Mouse (Mus musculus) liver, adult 10 weeks (tissue): ENCODE measurements around the gene Fam177a. TPM values are rescaled to one million over a fixed set of nuclear protein-coding genes. Genes with fewer than 3 reads are reported as not detected.

Experiments
- polyA plus RNA-seq: library from polyadenylated mRNA; stranded (reverse); fragments of 350-450 nt; fragmentation: Illumina TruSeq; extraction: RNeasy Lipid Tissue Mini Kit (QIAGEN cat#74804); gene quantifications from one replicate; pipeline ENCODE4 v1.2.3, GENCODE M21; 2014; ENCODE audit warnings: low read depth, low replicate concordance

Gene Fam177a
- not detected for polyA plus RNA-seq

DNA sequence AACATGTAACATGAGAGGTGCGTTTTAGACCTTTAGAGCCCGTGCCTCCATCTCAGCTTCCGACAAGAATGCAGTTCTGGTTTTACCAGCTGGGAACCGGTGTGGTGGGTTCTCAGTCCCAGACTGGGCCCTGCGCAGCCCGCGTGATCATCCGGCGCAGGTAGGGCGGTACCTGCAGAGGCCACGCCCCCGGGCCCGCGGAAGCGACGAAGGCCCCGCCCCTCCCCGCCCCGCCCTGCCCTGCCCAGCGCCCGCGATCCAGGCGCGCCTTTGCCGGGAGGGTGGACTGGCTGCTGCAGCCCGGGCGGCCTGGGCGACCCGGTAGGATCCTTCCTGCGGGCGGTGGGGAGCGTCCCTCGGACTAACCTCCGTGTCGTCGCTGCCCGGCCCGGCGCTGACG lies at the start of gene Fam177a:
Gene Fam177a (plus strand): TSS at position 228 of the 400 bp plus-strand sequence.

DNA sequence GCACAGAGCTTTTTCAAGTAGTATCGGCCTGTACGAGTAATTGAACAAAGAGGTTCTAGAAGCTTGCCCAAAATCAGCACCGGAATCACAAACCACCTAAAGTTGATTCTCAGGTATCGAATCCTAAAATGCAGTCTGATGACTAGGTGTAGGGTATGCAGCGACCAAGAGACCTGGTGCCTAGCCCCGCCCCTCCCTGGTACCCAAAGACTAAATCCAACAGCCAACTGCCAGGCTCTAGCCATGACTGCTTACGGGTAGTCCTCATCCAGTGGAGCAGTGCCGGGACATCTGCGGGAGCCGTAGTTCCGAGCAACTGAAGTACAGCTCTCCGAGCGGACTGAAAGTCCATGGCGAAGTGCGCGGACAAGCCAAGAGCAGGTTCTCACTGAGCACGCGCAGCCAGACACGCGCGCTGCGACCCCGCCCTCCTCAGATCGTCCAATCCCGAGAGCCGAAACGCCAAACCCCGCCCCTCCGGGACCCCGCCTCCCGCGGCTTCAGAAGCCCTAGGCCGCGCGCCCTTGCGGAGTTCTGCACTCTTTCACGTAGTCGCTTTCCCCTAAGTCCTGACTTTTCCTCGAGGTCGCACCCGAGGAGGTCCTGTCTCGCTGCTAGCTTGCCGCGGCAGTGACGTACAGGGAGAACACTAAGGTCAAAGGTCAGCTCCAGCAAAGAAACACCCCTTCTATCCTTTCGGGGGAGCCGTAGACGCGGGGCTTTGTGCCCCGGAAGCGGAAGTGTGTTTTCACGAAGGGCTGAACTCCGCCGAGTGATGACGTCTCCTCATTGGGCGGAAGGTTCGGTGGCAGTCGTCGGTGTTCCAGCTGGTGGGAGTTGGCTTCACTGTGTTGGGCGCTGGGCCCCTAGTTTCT lies 44.3 kb upstream of the Fam177a start, which contains the start of the genes 2700097O09Rik and Srp54a:
Gene 2700097O09Rik (minus strand): TSS at position 385 of the 875 bp plus-strand sequence.
Gene Srp54a (plus strand): TSS at position 537 of the 875 bp plus-strand sequence.

DNA sequence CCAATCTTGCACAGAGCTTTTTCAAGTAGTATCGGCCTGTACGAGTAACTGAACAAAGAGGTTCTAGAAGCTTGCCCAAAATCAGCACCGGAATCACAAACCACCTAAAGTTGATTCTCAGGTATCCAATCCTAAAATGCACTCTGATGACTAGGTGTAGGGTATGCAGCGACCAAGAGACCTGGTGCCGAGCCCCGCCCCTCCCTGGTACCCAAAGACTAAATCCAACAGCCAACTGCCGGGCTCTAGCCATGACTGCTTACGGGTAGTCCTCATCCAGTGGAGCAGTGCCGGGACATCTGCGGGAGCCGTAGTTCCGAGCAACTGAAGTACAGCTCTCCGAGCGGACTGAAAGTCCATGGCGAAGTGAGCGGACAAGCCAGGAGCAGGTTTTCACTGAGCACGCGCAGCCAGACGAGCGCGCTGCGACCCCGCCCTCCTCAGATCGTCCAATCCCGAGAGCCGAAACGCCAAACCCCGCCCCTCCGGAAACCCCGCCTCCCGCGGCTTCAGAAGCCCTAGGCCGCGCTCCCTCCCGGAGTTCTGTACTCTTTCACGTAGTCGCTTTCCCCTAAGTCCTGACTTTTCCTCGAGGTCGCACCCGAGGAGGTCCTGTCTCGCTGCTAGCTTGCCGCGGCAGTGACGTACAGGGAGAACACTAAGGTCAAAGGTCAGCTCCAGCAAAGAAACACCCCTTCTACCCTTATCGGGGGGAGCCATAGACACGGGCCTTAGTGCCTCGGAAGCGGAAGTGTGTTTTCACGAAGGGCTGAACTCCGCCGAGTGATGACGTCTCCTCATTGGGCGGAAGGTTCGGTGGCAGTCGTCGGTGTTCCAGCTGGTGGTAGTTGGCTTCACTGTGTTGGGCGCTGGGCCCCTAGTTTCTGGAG lies 30.5 kb downstream of the Fam177a start, which contains the start of gene Srp54b:
Gene Srp54b (plus strand): TSS at position 546 of the 890 bp plus-strand sequence.

Other genes starting within 250 kb of the Fam177a start
- not detected for gene Gm20403, start 137.9 kb upstream of the Fam177a start, polyA plus RNA-seq
- 10.3 TPM for gene Baz1a, start 110.1 kb upstream of the Fam177a start, polyA plus RNA-seq
- gene 2700097O09Rik, start 44.4 kb upstream of the Fam177a start, polyA plus RNA-seq: 21.1 TPM
- 309 TPM for gene Srp54a, start 44.2 kb upstream of the Fam177a start, polyA plus RNA-seq
- gene Srp54b, start 30.6 kb downstream of the Fam177a start, polyA plus RNA-seq: 2.1 TPM
- gene 1700047I17Rik2, start 75.1 kb downstream of the Fam177a start, polyA plus RNA-seq: 4.6 TPM
- gene Srp54c, start 105.7 kb downstream of the Fam177a start, polyA plus RNA-seq: 101 TPM
- gene 1110008L16Rik, start 175.1 kb downstream of the Fam177a start, polyA plus RNA-seq: 18.7 TPM
- gene Ppp2r3c, start 178.5 kb downstream of the Fam177a start, polyA plus RNA-seq: 16.7 TPM